Mouse (Mus musculus) brain, adult 2 months (tissue): ENCODE results near the gene Map4k4.

Source experiments
- DNase-seq: peaks from one replicate; pipeline ENCODE4 v3.0.0; 2011; ENCODE audit warnings: low read depth, low spot score

Gene Map4k4

DNA sequence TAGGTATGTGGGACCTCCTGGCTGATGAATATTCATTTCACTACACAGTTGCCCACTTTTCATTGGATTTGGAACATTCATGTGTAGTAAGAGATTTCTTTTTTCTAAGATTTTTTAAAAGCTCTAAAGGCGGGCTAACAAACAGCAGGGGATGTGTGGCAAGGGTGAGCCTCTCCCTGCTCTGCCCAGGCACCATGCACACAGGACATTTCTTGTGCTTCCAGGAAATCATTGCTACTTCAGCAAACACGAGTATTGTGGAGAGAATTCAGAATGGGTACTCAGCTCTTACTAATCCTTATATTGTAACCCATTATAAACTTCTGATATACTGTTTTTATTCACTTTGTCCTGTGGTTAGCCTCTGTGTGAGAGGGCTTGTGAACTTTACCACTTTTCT, 94.9 kb downstream of the Map4k4 start:
- DNase-seq, result no peak

- DNase-seq, result peak; percentile 51
Observed at GRCm38 (mm10) chr1:40000476-40000875, 99.8 kb downstream of the Map4k4 start.

- peak; percentile 83 for DNase-seq
Observed at GRCm38 (mm10) chr1:40000899-40001298, 100.2 kb downstream of the Map4k4 start.

- peak; percentile 61 for DNase-seq
Observed at GRCm38 (mm10) chr1:40002129-40002727, 101.5 kb downstream of the Map4k4 start.

- no peak for DNase-seq
Observed at GRCm38 (mm10) chr1:40006043-40006651, 105.4 kb downstream of the Map4k4 start.

- DNase-seq, result no peak
Observed at GRCm38 (mm10) chr1:40007962-40008471, 107.3 kb downstream of the Map4k4 start.

GRCm38 (mm10) chr1:40012696-40013095, 112.0 kb downstream of the Map4k4 start:
- DNase-seq, result no peak

- peak; percentile 95 for DNase-seq
Observed at GRCm38 (mm10) chr1:40015066-40015678, 114.5 kb downstream of the Map4k4 start.

DNA sequence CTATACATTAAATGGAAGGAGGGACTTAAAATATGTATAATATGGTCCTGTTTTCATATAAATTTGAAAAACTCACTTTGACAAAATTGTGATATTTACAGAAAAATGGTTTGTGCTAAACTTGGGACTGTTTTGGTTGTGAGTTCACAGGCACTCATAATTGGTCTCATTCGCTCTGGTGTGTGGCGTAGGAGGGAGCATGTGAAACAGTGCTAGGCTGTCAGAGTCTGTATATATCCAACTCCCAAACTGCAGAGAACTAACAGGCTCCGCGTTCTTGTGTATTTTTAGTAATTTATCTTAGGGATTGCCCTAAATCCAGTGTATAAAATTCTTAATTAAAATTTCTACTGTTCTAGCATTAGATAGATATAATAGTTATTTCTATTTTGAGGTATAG, 120.9 kb downstream of the Map4k4 start:
- peak; percentile 80 for DNase-seq

DNA sequence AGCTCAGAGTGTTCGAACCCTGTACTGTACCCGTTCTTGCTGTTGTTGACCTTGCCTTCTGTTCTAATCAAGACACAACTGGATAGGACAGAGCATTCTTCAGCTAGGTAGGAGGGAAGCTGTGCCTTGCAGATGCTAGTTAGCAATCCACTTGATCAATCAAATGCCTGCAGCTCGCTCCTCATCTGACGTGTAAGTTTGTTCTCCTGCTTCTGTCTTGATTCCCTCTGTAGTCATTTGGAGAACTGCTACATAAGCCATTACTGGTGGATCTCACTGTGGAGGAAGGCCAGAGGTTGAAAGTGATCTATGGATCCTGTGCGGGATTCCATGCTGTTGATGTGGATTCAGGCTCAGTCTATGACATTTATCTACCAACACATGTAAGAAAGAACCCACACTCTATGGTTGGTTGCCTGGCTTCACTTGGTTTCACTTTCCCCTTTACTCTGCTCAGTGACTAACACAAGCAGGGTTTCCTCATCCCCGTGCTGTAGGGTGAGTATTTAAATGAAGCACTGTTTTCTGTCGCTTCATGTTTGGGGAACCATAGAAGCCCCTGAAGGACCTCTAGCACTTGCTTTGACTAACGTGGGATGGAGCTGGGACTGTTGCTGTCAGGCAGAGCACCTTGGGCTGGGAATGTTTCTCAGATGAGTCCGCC, 121.9 kb downstream of the Map4k4 start:
- DNase-seq, result no peak

DNA sequence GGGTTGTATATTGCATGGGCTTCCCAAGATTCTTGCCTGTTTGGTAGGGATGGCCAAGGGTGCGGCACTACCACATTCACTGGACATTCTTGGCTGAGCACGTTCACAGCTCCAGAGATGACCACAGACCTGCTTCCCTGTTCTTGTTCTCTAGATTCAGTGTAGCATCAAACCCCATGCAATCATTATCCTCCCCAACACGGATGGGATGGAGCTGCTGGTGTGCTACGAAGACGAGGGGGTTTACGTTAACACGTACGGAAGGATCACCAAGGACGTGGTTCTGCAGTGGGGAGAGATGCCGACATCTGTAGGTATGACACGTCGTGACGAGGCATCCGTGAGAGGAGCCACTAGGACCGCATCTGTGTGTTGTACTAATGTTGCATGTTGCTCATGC, 122.5 kb downstream of the Map4k4 start:
- no peak for DNase-seq

- DNase-seq, result no peak
Observed at GRCm38 (mm10) chr1:40023748-40024147, 123.0 kb downstream of the Map4k4 start.

DNA sequence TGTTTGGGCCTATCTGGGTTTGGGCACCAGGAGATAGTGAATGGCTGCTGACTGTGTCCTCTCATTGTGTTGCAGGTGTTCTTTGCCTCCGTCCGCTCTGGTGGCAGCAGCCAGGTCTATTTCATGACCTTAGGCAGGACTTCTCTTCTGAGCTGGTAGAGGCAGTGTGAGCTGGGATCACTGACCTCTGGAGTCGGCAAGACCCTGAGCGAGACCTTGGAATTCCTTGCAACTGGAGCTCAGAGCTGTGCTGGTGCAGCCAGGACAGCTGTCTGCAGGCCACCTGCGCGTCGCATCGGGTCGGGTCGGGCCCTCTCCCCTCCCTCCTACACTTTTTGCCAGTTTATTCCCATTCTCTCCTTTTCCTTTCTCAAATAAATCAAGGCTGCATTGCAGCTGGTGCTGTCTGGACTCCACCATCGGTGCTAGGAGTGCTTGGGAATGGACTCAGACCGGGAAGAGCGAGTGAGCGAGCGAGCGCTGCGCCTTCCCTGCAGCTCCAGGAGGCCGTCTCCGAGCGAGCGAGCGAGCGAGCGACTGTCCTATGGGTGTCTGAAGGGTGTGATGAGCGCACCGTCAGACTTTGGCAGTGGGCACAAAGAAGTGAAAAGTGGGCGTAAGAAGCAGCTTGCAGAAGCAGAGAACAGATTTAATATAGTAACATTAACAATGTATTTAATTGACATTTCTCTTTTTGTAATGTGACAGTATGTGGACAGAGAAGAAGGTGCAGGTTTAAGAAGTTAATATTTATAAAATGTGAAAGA, 124.0 kb downstream of the Map4k4 start:
- peak; percentile 82 for DNase-seq

GRCm38 (mm10) chr1:40025416-40025815, 124.7 kb downstream of the Map4k4 start:
- DNase-seq, result no peak

DNA sequence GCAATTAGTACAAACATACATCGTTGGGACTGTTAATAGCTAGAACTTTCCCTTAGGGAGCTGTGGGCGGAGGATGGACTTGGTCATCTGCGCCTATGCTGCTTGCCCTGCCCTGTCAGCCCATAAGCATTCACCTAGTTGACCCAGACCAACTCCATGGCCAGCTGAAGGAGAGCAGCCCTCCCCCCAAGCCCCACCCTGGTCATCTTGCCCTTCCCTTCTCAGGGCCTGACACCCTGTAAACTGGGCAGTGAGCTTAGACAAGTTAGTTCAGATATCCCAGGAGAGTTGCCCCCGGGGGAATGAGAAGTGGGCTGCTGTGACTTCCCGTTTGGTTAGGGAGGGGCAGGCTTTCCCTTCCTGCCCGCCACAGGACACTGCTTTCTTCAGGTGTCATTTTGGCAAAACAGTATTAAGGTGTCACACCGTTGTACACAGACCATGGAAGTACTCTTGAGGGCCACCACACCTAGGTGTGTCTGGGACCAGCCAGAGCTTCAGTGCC, 126.5 kb downstream of the Map4k4 start:
- DNase-seq, result no peak

DNA sequence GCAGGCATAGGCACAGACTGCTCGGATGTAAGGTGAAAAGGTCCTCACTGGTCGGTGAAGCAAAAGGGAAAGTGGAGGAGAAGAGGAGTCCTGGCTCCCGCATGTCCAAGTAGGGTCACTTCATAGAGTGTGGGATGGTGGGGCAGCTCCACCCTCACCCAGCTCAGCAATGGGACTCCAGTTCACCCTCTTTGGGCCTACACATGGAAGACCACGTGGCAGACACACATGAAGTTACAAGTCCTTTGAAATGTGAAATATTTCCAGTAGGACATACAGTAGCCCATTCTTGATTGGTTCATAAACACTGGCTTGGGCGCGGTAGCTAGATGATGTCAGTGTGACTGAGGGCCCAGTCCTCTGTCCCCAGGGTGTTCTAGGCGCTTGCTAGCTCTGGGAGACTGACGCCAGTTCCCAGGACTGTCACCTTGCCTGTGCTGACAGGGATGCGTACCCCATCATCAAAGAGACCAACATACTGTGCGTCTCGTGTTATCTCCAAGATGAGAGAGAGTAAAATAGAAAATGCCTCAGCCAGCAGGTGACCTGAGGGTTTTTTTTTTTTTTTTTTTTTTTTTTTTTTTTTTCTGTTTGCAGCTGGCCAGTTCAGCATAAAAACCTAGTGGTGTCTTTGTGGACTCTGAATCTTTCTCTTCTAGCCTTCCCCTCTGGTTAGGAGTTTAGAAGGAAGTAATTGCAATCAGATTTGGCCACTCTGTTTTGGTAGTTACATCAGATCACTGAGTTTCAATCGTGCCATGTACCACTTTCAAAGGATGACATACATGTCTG, 127.7 kb downstream of the Map4k4 start:
- DNase-seq, result no peak

GRCm38 (mm10) chr1:40029597-40029996, 128.9 kb downstream of the Map4k4 start:
- no peak for DNase-seq

- no peak for DNase-seq
Observed at GRCm38 (mm10) chr1:40030287-40030975, 129.7 kb downstream of the Map4k4 start.

GRCm38 (mm10) chr1:40030976-40031356, 130.3 kb downstream of the Map4k4 start:
- DNase-seq, result no peak

- no peak for DNase-seq
Observed at GRCm38 (mm10) chr1:40031626-40032025, 130.9 kb downstream of the Map4k4 start.
